Mouse (Mus musculus) liver, embryonic 16.5 days (tissue): Measurements from ENCODE around the gene Thsd4. TPM values are rescaled to one million over a fixed set of nuclear protein-coding genes. Genes with fewer than 3 reads are reported as not detected.

Experiments
- ATAC-seq: fragments of 200-750 bp; cut with Nextera tagmentation; 2 replicates; pipeline ENCODE4 v1.8.0; 2017; ENCODE audit warnings: low read depth, mild to moderate bottlenecking, moderate number of reproducible peaks, moderate library complexity
- H3K27ac ChIP-seq: fragments of 300-500 bp; sonication (generic); 2 replicates; pipeline ENCODE4 v1.5.1; 2014; ENCODE audit warnings: mild to moderate bottlenecking, low read length
- H3K27me3 ChIP-seq: fragments of 300-500 bp; sonication (generic); 2 replicates; pipeline ENCODE4 v1.6.1; 2014; ENCODE audit warnings: low read depth, low read length, mixed read lengths; ENCODE audit not compliant: control insufficient read depth, insufficient read depth
- H3K36me3 ChIP-seq: fragments of 300-500 bp; sonication (generic); 2 replicates; pipeline ENCODE4 v1.6.1; 2014; ENCODE audit warnings: mild to moderate bottlenecking; ENCODE audit not compliant: control insufficient read depth, insufficient read depth
- H3K4me1 ChIP-seq: fragments of 300-500 bp; sonication (generic); 2 replicates; pipeline ENCODE4 v1.6.1; 2014; ENCODE audit warnings: low read depth, low read length, mixed read lengths; ENCODE audit not compliant: control insufficient read depth
- H3K4me2 ChIP-seq: fragments of 300-500 bp; sonication (generic); 2 replicates; pipeline ENCODE4 v1.6.1; 2014; ENCODE audit warnings: low read depth, low read length, mixed read lengths
- H3K4me3 ChIP-seq: fragments of 300-500 bp; sonication (generic); 2 replicates; pipeline ENCODE4 v1.5.1; 2014; ENCODE audit warnings: low read depth, mild to moderate bottlenecking, low read length
- H3K9ac ChIP-seq: fragments of 300-500 bp; sonication (generic); 2 replicates; pipeline ENCODE4 v1.6.1; 2014; ENCODE audit warnings: low read depth, low read length
- H3K9me3 ChIP-seq: fragments of 300-500 bp; sonication (generic); replicated peaks from 2 replicates; pipeline ENCODE4 v1.6.1; 2016; ENCODE audit warnings: low read length; ENCODE audit not compliant: control insufficient read depth
- WGBS: fragments of 180-500 bp; shearing (Covaris S2); extraction: QIAGEN DNeasy Blood & Tissue Kit; methylation state at CpG from one replicate; pipeline ENCODE4 v1.1.7; 2014; ENCODE audit not compliant: insufficient replicate concordance; 5-methylcytosine and 5-hydroxymethylcytosine counted together
- polyA plus RNA-seq: library from polyadenylated mRNA; unstranded; fragments of >200 nt; fragmentation: Nextera tagmentation; extraction: Ambion mirVana; gene quantifications from 2 replicates; pipeline ENCODE4 v1.2.1, GENCODE M21; 2015

Thsd4 gene
- polyA plus RNA-seq, 1 experiment from 2014 or later = 1.1 TPM

DNA sequence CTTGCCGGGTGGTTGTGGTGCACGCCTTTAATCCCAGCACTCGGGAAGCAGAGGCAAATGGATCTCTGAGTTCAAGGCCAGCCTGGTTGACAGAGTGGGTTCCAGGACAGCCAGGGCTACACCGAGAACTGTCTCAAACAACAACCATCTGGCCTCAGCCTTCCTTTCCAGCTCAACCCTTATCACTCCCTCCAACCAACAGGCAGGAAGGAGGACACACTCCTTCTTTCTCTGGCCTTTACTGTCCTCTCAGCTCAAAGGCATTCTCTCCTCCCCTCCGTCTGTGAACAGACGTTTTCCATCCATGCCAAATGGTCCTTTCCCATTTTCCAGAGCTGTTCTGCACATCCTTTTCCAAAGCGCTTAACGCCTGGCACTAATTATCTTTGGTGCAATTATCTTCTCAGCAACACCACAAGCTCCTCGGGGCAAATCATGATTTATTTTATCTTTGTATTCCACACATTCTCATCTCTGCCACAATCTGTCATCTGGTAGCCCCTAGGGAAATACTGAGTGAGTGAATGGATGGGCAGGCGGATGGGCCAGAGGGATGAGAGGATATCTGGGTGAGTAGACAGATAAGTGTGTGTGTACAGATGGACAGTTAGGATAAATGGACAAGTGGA is 80.5 kb downstream of the Thsd4 start:
- Histone ChIP-seq H3K9ac (no peak overlapping the region), H3K4me2 (no peak overlapping the region), H3K36me3 (no peaks in the 10 kb centered on the region), H3K4me1 (no peaks in the 10 kb centered on the region), H3K27ac (no peak overlapping the region), H3K27me3 (no peaks in the 10 kb centered on the region), H3K4me3 (no peak overlapping the region), H3K9me3 (no peaks in the 10 kb centered on the region)
- ATAC-seq = no peak
- 52% methylated on average over 10 of the region's 10 CpGs for whole genome bisulfite sequencing

DNA sequence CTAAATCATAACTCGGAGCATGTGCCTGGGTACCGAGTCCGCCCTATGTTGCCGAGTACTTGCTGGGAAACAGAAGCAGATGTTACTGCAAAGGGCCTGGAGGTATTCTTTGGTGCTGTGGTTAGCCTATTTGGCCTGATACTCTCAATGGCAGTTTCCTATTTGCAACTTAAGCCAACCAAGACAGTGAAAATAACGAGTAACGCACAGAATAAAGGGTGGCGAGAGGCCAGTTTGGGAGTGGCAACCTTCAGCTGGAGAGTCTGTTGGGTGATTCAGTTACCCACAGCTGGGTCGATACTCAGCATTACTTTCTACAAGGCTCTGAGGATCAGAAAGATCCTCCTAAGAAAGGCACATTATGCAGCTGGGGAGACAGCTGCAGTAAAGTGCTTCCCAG is 81.3 kb downstream of the Thsd4 start:
- ATAC-seq = no peak
- Histone ChIP-seq H3K9me3 (no peaks in the 10 kb centered on the region), H3K4me1 (no peaks in the 10 kb centered on the region), H3K4me3 (no peak overlapping the region), H3K9ac (no peak overlapping the region), H3K4me2 (no peak overlapping the region), H3K36me3 (no peaks in the 10 kb centered on the region), H3K27me3 (no peaks in the 10 kb centered on the region), H3K27ac (no peak overlapping the region)
- 76% methylated on average over 8 of the region's 8 CpGs for WGBS

DNA sequence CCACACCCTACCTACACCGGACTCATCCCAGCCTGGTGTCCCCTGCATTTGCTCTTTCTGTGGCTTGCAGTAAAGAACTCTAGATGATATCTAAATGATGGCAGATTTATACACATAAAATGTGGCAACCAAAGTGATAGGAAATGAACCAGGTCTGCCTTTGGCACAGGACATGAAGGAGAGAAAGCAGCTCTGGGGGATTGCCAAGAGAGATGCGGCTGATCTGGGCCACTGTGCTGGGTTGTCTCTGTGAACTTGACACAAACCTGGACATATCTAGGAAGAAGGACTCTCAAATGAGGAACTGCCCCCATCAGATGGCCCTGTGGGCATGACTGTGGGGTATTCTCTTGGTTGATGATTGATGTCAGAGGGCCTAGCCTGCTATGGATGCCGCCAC is 85.6 kb downstream of the Thsd4 start:
- no peak for ATAC-seq
- H3K4me1 ChIP-seq = no peaks in the 10 kb centered on the region
- WGBS = 78% methylated on average over 3 of the region's 3 CpGs
- no peak overlapping the region for H3K4me2 ChIP-seq
- H3K4me3 ChIP-seq = no peak overlapping the region
- no peaks in the 10 kb centered on the region for H3K36me3 ChIP-seq
- no peaks in the 10 kb centered on the region for H3K9me3 ChIP-seq
- no peak overlapping the region for H3K9ac ChIP-seq
- H3K27ac ChIP-seq = no peak overlapping the region
- no peaks in the 10 kb centered on the region for H3K27me3 ChIP-seq

DNA sequence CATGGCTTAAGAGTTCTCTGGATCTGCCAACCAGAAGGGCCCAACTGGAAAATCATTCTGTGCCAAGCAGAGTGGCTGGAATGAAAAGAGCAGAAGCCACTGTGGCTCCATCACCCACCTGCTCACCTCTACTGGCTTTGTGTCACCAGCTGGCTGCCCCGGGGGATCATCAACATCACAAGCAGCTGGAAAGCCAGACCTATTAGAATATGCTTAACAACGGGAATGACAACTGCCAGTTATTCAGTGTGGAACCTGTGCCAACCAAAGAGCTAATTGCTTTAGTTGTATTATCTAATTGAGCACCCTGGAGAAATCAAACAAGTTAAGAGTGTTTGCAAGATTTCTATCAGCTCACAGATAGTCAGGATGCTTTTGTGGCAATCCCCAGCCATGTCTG is 87.8 kb downstream of the Thsd4 start:
- H3K27me3 ChIP-seq = no peaks in the 10 kb centered on the region
- ATAC-seq = no peak
- H3K9me3 ChIP-seq = no peaks in the 10 kb centered on the region
- no peak overlapping the region for H3K4me2 ChIP-seq
- no peak overlapping the region for H3K27ac ChIP-seq
- H3K4me3 ChIP-seq = no peak overlapping the region
- no peaks in the 10 kb centered on the region for H3K36me3 ChIP-seq
- 48% methylated on average over 2 of the region's 2 CpGs for WGBS
- no peak overlapping the region for H3K9ac ChIP-seq
- H3K4me1 ChIP-seq = no peaks in the 10 kb centered on the region

DNA sequence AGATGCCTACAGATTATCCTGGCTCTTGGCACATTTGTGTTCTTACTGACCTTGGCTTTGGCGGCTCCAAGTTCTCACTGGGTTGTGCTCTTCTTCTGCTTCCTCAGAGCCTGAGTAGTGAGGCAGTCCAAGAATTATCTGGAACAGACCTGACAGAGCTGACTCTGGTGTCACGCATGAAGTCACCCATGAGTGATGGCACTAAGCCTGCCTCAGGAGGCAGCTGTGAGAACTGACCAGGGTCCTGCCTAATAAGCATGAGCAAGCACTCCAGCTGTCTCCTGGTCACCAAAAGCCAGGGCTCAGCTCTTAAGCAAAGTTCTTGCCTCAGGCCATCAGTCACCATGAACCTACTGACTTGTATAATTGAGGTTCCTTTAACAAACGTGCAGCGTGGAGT is 89.9 kb downstream of the Thsd4 start:
- Histone ChIP-seq H3K9ac (no peak overlapping the region), H3K4me1 (no peaks in the 10 kb centered on the region), H3K4me3 (no peak overlapping the region), H3K36me3 (no peaks in the 10 kb centered on the region), H3K27me3 (no peaks in the 10 kb centered on the region), H3K4me2 (no peak overlapping the region), H3K9me3 (no peaks in the 10 kb centered on the region), H3K27ac (no peak overlapping the region)
- whole genome bisulfite sequencing = 70% methylated on average over 4 of the region's 4 CpGs
- ATAC-seq = no peak

DNA sequence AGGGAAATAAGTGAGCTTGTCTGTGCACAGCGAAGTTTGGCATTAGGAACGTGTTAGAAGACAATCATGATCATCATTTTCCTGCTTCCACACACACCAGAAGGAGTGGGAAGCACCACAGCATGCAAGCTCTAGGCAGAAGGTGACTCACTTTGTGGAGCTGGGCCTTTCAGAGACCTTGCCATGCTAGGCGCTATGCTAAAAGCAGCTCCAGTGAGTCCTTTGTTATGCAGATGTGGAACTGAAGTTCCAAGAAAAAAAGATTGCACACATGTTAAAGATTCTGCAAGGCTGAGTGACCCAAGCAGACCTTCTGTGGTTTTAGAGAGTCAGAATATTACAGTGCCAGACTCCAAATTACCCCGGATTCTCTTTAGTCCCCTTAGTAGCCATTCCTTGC is 91.8 kb downstream of the Thsd4 start:
- 67% methylated on average over 4 of the region's 4 CpGs for WGBS
- H3K4me1 ChIP-seq = no peaks in the 10 kb centered on the region
- no peak overlapping the region for H3K9ac ChIP-seq
- no peak overlapping the region for H3K4me3 ChIP-seq
- no peak for ATAC-seq
- H3K4me2 ChIP-seq = no peak overlapping the region
- no peak overlapping the region for H3K27ac ChIP-seq
- H3K36me3 ChIP-seq = no peaks in the 10 kb centered on the region
- no peaks in the 10 kb centered on the region for H3K27me3 ChIP-seq
- H3K9me3 ChIP-seq = no peaks in the 10 kb centered on the region

DNA sequence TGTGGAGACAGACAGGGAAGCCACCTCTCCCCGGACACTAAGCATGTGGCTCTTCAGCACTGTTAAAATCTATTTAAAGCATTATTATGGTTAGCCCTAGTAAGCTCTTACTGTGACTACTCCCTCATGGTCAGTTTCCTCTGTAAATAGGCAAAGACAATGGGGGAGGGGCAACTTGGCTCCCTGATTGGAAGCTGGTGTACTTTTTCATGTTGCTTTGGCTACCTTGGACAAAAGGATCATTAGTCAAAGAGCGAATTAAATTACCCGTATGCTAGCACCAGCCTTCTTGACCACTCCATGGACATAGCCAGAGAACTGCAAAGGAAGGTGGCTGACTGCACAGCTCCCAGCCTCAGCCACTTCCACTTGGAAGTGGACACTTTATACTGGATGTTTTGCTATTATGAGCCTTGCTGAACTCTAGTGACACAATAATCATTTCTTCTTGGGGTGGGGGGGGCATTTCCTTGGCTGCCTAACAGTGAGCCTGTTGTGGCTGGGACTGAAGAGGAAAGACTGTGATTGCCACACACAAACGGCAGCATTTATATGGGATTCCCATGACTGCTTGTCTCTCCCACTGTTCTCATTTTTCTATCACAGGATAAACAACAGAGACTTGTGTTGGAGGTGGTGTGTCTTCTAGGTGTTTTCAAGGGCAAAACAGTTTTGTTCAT is 107.6 kb downstream of the Thsd4 start:
- Histone ChIP-seq H3K36me3 (no peaks in the 10 kb centered on the region), H3K27me3 (no peaks in the 10 kb centered on the region), H3K27ac (no peak overlapping the region), H3K4me1 (no peaks in the 10 kb centered on the region), H3K9me3 (no peaks in the 10 kb centered on the region), H3K9ac (no peak overlapping the region), H3K4me3 (no peak overlapping the region), H3K4me2 (no peak overlapping the region)
- WGBS = 44% methylated on average over 4 of the region's 4 CpGs
- ATAC-seq = no peak

DNA sequence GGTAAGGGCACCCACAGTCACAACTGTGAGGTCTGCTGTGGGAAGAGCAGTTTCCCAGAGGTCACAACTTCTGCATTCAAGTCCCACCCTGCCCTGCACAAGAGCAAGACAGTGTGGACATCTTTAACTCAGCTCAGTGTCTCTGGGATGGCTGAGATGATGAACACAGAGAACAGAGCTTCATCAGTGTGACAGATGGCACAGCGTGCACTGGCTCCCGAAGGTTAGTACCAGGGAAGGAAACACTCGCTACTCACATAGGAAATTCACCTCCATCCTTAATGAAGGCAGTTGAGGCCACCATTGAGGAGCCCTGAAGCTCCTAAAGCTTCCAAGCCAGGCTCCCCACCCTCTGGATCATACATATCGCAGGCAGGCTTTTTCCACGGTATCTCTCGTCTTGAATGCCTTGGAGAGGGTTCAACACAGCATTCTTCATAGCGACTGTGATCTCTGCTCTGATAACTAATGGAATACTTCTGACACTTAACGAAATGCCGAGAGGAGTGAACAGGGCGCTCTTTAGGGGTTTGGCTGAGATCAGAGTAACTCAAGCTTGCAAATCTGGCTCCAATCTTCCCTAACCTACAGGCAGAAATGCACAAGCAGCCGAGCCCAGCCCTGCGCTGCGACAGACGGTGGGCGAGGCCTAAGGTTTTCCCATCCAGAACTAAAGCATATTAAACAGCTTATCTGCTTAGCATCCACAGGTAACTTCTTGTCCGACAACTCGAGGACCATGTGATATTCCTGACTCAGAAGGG is 110.8 kb downstream of the Thsd4 start:
- ATAC-seq = no peak
- WGBS = 66% methylated on average over 17 of the region's 17 CpGs
- H3K9me3 ChIP-seq = no peaks in the 10 kb centered on the region
- no peaks in the 10 kb centered on the region for H3K36me3 ChIP-seq
- no peak overlapping the region for H3K27ac ChIP-seq
- H3K4me2 ChIP-seq = no peak overlapping the region
- no peak overlapping the region for H3K9ac ChIP-seq
- H3K4me3 ChIP-seq = no peak overlapping the region
- no peaks in the 10 kb centered on the region for H3K27me3 ChIP-seq
- H3K4me1 ChIP-seq = no peaks in the 10 kb centered on the region

DNA sequence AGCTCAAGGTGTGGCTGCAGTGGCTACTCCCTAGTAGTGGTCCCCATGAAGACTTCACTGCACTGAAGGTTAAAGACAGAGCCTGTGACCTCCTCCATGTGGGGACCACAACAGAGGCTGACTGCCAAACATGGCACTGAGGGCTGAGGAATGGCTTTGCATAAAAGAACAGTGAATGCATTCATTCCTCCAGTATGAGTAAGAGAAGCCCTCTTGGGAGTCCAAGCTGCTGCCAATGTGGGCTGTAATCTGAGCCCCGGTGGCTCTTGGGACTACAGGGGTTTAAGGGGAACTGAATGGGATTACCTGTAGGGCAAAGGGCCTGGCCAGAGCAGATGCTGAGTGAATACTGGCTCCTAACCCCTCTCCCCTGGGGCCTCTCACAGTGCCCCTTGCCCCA is 114.5 kb downstream of the Thsd4 start:
- Histone ChIP-seq H3K4me2 (no peak overlapping the region), H3K36me3 (no peaks in the 10 kb centered on the region), H3K4me1 (no peaks in the 10 kb centered on the region), H3K9ac (no peak overlapping the region), H3K9me3 (no peaks in the 10 kb centered on the region), H3K27ac (no peak overlapping the region), H3K27me3 (no peaks in the 10 kb centered on the region), H3K4me3 (no peak overlapping the region)
- 39% methylated on average over 1 of the region's 1 CpGs for WGBS
- no peak for ATAC-seq
